Mouse (Mus musculus): ENCODE measurements around the gene Nkiras1.

DNA sequence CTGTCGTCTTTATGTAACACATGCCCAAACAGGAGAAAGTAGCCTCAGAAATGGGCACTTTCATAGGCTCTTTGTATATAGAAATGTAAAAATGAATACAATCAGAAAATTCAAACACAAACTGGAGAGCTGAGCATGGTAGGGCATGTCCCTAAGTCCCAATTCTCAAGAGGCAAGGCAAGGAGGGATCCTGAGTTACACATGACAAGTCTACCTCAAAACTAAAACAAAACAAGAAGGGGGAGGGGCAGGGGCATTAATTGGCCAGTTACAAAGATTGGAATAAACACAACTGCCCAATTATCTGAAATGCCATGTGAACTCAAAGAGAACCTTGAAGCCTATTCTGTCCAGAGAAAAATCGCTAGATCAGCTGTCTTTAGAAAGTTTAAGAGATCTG, 37.9 kb upstream of the Nkiras1 start:
- TF ChIP-seq CTCF (IDR thresholded peaks at IDR 0.05; ENCODE audit: borderline replicate concordance, extremely low read depth, insufficient read depth, insufficient read length) (no peak), POLR2A (IDR thresholded peaks at IDR 0.05; ENCODE audit: borderline replicate concordance, extremely low read depth, insufficient read depth, insufficient read length, poor library complexity, severe bottlenecking) (no peak)

All from brain, embryonic 14.5 days (tissue).